ENCODE assay signal across 8 mouse cellular contexts in the genomic region with DNA sequence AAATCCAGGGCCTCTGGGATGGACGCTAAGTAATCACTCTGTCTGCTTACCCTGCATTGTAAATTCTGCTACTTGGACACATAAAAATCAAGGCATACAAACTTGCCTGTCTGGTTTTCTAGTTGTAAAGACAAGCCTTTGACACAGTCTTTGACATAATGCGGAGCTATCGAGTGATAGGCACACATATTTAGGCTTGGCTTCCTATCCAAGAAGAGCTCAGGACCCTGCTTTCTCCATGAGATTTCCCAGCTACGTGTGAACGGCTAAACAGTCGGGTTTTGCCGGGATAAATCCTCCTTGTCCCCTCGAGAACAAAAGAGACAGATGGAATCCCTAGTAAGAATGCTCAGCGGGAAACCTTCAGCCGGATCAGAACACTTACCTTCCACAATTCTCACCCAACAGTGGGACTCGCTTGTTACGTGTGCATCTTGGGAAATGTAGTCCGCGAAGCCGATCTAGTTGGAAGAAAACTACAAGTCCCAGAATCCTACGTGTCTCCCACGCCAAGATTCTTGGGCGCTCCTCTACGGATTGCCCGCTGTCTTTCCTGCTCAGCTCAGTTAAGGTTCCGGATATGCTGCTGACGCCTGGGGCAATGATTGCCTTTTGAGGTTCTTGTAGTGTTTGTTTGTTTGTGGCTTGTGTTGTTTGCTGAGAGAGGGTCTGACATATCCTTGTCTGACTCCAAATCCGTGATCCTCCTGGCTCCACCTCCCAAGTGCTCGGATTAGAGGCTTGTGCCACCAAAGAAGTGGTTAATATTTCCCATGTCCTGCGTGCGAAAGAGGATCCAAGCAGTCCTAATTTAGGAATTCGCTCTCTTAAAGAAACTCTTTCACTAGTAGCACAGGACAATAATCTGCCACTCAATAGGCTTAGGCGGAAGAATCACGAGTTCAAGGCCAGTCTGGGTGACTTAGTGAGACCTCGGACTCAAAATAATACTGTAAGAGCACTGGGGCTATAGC. TPM values are rescaled to one million over a fixed set of nuclear protein-coding genes. Genes with fewer than 3 reads are reported as not detected.
DNase-seq lines count a peak whose midpoint lies in the region; ATAC-seq and TF ChIP-seq lines count a peak whose summit lies in the region.

Sirt4 (minus strand) TSS at position 779 of the 974 bp plus-strand sequence.

- no peak for TF ChIP-seq CTCF in CH12.LX (conservative IDR thresholded peaks at IDR 0.05 in 1 of 2, IDR thresholded peaks at IDR 0.05 in 1 of 2; ENCODE audit: low read depth in 2 of 2, low read length in 2 of 2)

- DNase-seq in CH12.LX (ENCODE audit: extremely low read depth): peak; percentile 97
- peak; percentile 90 for DNase-seq in fibroblast of lung, adult 2 months (ENCODE audit: low read depth)
- DNase-seq in kidney, postnatal 14 days: peak; percentile 92
- peak; percentile 84 for DNase-seq in liver, embryonic 13.5 days
- DNase-seq in neural tube, embryonic 10.5 days (ENCODE audit: extremely low spot score, low spot score): peak; percentile 77
- DNase-seq in testis, postnatal 10 days (ENCODE audit: low spot score): peak; percentile 68

- dilution Hi-C loops in CH12.LX (cut with MboI; ENCODE audit: extremely low pct_ligation_motif_present, extremely low pct_unique_long_range_greater_than_20kb, low sequenced_read_pairs): no loop called here

- 8% methylated on average over 30 of the region's 30 CpGs for WGBS in heart, embryonic 14.5 days
- WGBS in liver, embryonic 13.5 days (ENCODE audit: insufficient replicate concordance): 7% methylated on average over 30 of the region's 30 CpGs

- TF ChIP-seq POLR2A in CH12.LX (IDR thresholded peaks at IDR 0.05; ENCODE audit: low read depth, low read length): peak; percentile 78

- no peak for TF ChIP-seq EP300 in CH12.LX (IDR thresholded peaks at IDR 0.05; ENCODE audit: low read length)

- peak within 1 kb of the TSS; percentile 98 for H3K9ac ChIP-seq in CH12.LX (ENCODE audit: insufficient read depth, low read depth)
- peak within 1 kb of the TSS; percentile 57 for H3K9ac ChIP-seq in heart, embryonic 14.5 days (ENCODE audit: low read length)
- H3K9ac ChIP-seq in liver, embryonic 13.5 days: peak within 1 kb of the TSS; percentile 77

- H3K27ac ChIP-seq in CH12.LX (ENCODE audit: insufficient read depth, low read depth): peak within 1 kb of the TSS; percentile 50; the same call in 1 of the 2 replicates
- H3K27ac ChIP-seq in brown adipose tissue, adult 24 weeks (replicated peaks; ENCODE audit: low read depth, low read length): peak within 1 kb of the TSS; percentile 92
- peak within 1 kb of the TSS; percentile 15 to 86 for H3K27ac ChIP-seq in heart, embryonic 14.5 days (replicated peaks in 1 of 2; ENCODE audit: control insufficient read depth in 1 of 2, insufficient read depth in 1 of 2, low read depth in 2 of 2, low read length in 2 of 2)
- H3K27ac ChIP-seq in liver, embryonic 13.5 days: peak within 1 kb of the TSS; percentile 70

- H3K79me2 ChIP-seq in CH12.LX (replicated peaks; ENCODE audit: control insufficient read depth, extremely low read depth, insufficient read depth, poor library complexity, severe bottlenecking): no peaks in the 10 kb centered on the region

- ATAC-seq in heart, embryonic 14.5 days (ENCODE audit: insufficient number of reproducible peaks, insufficient read depth, low FRiP score, low read depth): peak; percentile 76
- ATAC-seq in liver, embryonic 13.5 days (ENCODE audit: low read depth): peak; percentile 86

- peaks cover 0 to 26% of the 10 kb centered on the region in 2 experiments; a peak in 2 of 4 replicates for H3K4me1 ChIP-seq in CH12.LX (ENCODE audit: control insufficient read depth in 1 of 2, insufficient read depth in 2 of 2)
- 0 out of 2 replicates have a peak, but pooled peaks cover 3% of the 10 kb centered on the region for H3K4me1 ChIP-seq in brown adipose tissue, adult 24 weeks (ENCODE audit: control insufficient read depth, insufficient read depth, insufficient read length, low read length)
- peaks cover 7 to 11% of the 10 kb centered on the region in 2 experiments; a peak in 2 of 4 replicates for H3K4me1 ChIP-seq in heart, embryonic 14.5 days (ENCODE audit: control insufficient read depth in 2 of 2, insufficient read depth in 2 of 2, low read length in 2 of 2)
- peaks cover 34% of the 10 kb centered on the region for H3K4me1 ChIP-seq in liver, embryonic 13.5 days (replicated peaks)

- TF ChIP-seq RAD21 in CH12.LX (IDR thresholded peaks at IDR 0.05; ENCODE audit: low read depth, low read length): no peak

- peak within 1 kb of the TSS; percentile 71 to 88 (median 82) for H3K4me3 ChIP-seq in CH12.LX (replicated peaks in 1 of 3; ENCODE audit: low read depth in 2 of 3, low read length in 2 of 3, poor library complexity in 1 of 3)
- peak within 1 kb of the TSS; percentile 68 for H3K4me3 ChIP-seq in brown adipose tissue, adult 24 weeks (ENCODE audit: insufficient read depth, low read depth, low read length)
- peak within 1 kb of the TSS; percentile 34 to 78 for H3K4me3 ChIP-seq in heart, embryonic 14.5 days (ENCODE audit: control insufficient read depth in 1 of 2, insufficient read depth in 1 of 2, low read depth in 1 of 2, low read length in 2 of 2)
- peak within 1 kb of the TSS; percentile 61 for H3K4me3 ChIP-seq in liver, embryonic 13.5 days (replicated peaks)

- peaks cover 18 to 33% of the 10 kb centered on the region in 2 experiments for H3K36me3 ChIP-seq in CH12.LX (replicated peaks in 1 of 2; ENCODE audit: control insufficient read depth in 1 of 2, insufficient read depth in 1 of 2, low read length in 1 of 2)
- H3K36me3 ChIP-seq in heart, embryonic 14.5 days (ENCODE audit: control insufficient read depth, insufficient read depth, low read length): peaks cover 22% of the 10 kb centered on the region
- H3K36me3 ChIP-seq in liver, embryonic 13.5 days: no peaks in the 10 kb centered on the region

- H3K9me3 ChIP-seq in CH12.LX (replicated peaks; ENCODE audit: low read length): no peaks in the 10 kb centered on the region
- no peaks in the 10 kb centered on the region for H3K9me3 ChIP-seq in heart, embryonic 14.5 days (ENCODE audit: control insufficient read depth, low read length)
- H3K9me3 ChIP-seq in liver, embryonic 13.5 days (replicated peaks): no peaks in the 10 kb centered on the region

- H3K4me2 ChIP-seq in CH12.LX (ENCODE audit: insufficient read depth, low read depth, poor library complexity, severe bottlenecking): peak within 1 kb of the TSS; percentile 99
- H3K4me2 ChIP-seq in heart, embryonic 14.5 days (ENCODE audit: low read length): peak within 1 kb of the TSS; percentile 73
- H3K4me2 ChIP-seq in liver, embryonic 13.5 days: peak within 1 kb of the TSS; percentile 75

- no peaks in the 10 kb centered on the region for H3K27me3 ChIP-seq in CH12.LX (replicated peaks)
- H3K27me3 ChIP-seq in heart, embryonic 14.5 days (ENCODE audit: control insufficient read depth, insufficient read depth, low read length): peaks cover 4% of the 10 kb centered on the region; the same call in 1 of the 2 replicates
- H3K27me3 ChIP-seq in liver, embryonic 13.5 days: no peaks in the 10 kb centered on the region

- in situ Hi-C loops in CH12.LX (cut with MboI; ENCODE audit: low pct_ligation_motif_present, low pct_unique_long_range_greater_than_20kb, low sequenced_read_pairs): no loop called here

TF ChIP-seq in CH12.LX, 34 proteins besides CTCF, POLR2A, EP300 and RAD21:
- TF ChIP-seq ZC3H11A (IDR thresholded peaks at IDR 0.05; ENCODE audit: low read depth, low read length): no peak
- peak; percentile 85 for TF ChIP-seq ELF1 (IDR thresholded peaks at IDR 0.05; ENCODE audit: low read depth, low read length)
- no peak for TF ChIP-seq BHLHE40 (IDR thresholded peaks at IDR 0.05; ENCODE audit: low read depth, low read length)
- TF ChIP-seq POLR2AphosphoS2 (IDR thresholded peaks at IDR 0.05; ENCODE audit: low read depth, low read length): peak; percentile 84; the same call in 1 of the 2 replicates
- 0 out of 2 replicates have a peak, but pooled peaks have one; percentile 34 for TF ChIP-seq CHD2 (IDR thresholded peaks at IDR 0.05; ENCODE audit: low read length)
- peak; percentile 78 for TF ChIP-seq IRF4 (IDR thresholded peaks at IDR 0.05; ENCODE audit: low read depth, low read length)
- TF ChIP-seq NELFE (IDR thresholded peaks at IDR 0.05; ENCODE audit: low read depth, low read length): peak; percentile 64
- no peak for TF ChIP-seq MAZ (IDR thresholded peaks at IDR 0.05; ENCODE audit: low read depth, low read length)
- TF ChIP-seq E2F4 (IDR thresholded peaks at IDR 0.05; ENCODE audit: insufficient replicate concordance, low read depth, low read length): peak; percentile 31; the same call in 1 of the 2 replicates
- TF ChIP-seq ETS1 (conservative IDR thresholded peaks at IDR 0.05; ENCODE audit: low read depth, low read length): no peak
- peak; percentile 92 for TF ChIP-seq TBP (conservative IDR thresholded peaks at IDR 0.05; ENCODE audit: low read depth, low read length)
- peak; percentile 82 for TF ChIP-seq SIN3A (IDR thresholded peaks at IDR 0.05; ENCODE audit: low read length)
- TF ChIP-seq MYC (IDR thresholded peaks at IDR 0.05; ENCODE audit: low read depth, low read length): peak; percentile 84
- no peak for TF ChIP-seq JUND (conservative IDR thresholded peaks at IDR 0.05; ENCODE audit: low read depth, low read length)
- no peak for TF ChIP-seq UBTF (IDR thresholded peaks at IDR 0.05; ENCODE audit: low read depth, low read length)
- TF ChIP-seq TCF12 (IDR thresholded peaks at IDR 0.05; ENCODE audit: low read depth, low read length): peak; percentile 62; the same call in 1 of the 2 replicates
- peak; percentile 99 for TF ChIP-seq HCFC1 (IDR thresholded peaks at IDR 0.05; ENCODE audit: low read depth, low read length)
- peak; percentile 50; the same call in 1 of the 2 replicates for TF ChIP-seq MXI1 (IDR thresholded peaks at IDR 0.05; ENCODE audit: low read depth, low read length)
- peak; percentile 98 for TF ChIP-seq KAT2A (IDR thresholded peaks at IDR 0.05; ENCODE audit: insufficient replicate concordance, low read length)
- TF ChIP-seq RCOR1 (conservative IDR thresholded peaks at IDR 0.05; ENCODE audit: low read depth, low read length): no peak
- TF ChIP-seq NRF1 (IDR thresholded peaks at IDR 0.05; ENCODE audit: low read depth, low read length): no peak
- peak; percentile 84; the same call in 1 of the 2 replicates for TF ChIP-seq GABPA (IDR thresholded peaks at IDR 0.05; ENCODE audit: insufficient replicate concordance, low read depth, low read length)

RNA-seq across cellular contexts. Expression of gene Sirt4, which starts in this region (rescaled TPM):
- total RNA-seq in CH12.LX (2012; rRNA removed): 16.7 and 18.0 TPM in 2 replicates
- 8.2 and 10.0 TPM in 2 replicates for total RNA-seq in CH12.LX (2014; rRNA removed)
- 13.3 and 15.3 TPM in 2 replicates for polyA plus RNA-seq in CH12.LX (2012; ENCODE audit: insufficient read length, low read depth)
- 11.4 and 18.4 TPM in 2 replicates for polyA plus RNA-seq in brown adipose tissue, adult 24 weeks (2012; ENCODE audit: insufficient read depth, insufficient read length, missing spikeins)
- 19.2 and 22.5 TPM in 2 replicates for polyA plus RNA-seq in heart, embryonic 14.5 days (2014; fragmentation: Nextera tagmentation; extraction: Ambion mirVana)
- 5.6 and 6.1 TPM in 2 replicates for polyA plus RNA-seq in liver, embryonic 13.5 days (2015; fragmentation: Nextera tagmentation; extraction: Ambion mirVana)

Comparison
In these comparisons a context has a peak if more than half of its experiments do, and no peak if none do; other contexts are left out.
1. Peak in every context shown above with its lines: DNase-seq, ATAC-seq, H3K4me3 ChIP-seq and H3K27ac ChIP-seq.